Mouse (Mus musculus): ENCODE data around the gene S100a11. TPM values are rescaled to one million over a fixed set of nuclear protein-coding genes. Genes with fewer than 3 reads are reported as not detected.
A peak's percentile ranks its signal among the peaks of the same experiment; 100 is the strongest.

Gene S100a11
- polyA plus RNA-seq, 1 experiment from 2014 or later: 218 TPM

DNA sequence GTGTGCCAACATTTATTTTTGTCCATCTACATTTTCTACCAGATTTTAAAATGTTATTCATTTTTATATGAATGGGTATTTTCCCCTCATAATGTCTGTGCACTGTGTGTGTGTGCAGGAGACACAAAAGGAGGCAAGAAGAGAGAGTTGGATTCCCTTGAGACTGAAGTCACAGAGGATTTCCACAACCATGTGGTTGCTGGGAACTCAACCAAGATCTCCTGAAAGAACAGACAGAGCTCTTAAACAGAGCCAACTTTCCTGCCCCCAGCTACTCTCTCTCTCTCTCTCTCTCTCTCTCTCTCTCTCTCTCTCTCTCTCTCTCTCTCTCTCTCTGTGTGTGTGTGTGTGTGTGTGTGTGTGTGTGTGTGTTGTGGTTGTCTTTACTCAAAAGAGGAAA lies 21.2 kb upstream of the S100a11 start:
- Histone ChIP-seq H3K4me2 (replicated peaks) (no peak overlapping the region), H3K27ac (no peak overlapping the region), H3K36me3 (replicated peaks; ENCODE audit: control insufficient read depth, insufficient read depth) (no peaks in the 10 kb centered on the region), H3K4me3 (replicated peaks; ENCODE audit: low read length) (no peak overlapping the region), H3K9ac (no peak overlapping the region), H3K9me3 (ENCODE audit: control insufficient read depth, low read length) (peaks cover 8% of the 10 kb centered on the region; the same call in 1 of the 2 replicates), H3K4me1 (replicated peaks; ENCODE audit: control insufficient read depth, insufficient read depth, low read length) (no peaks in the 10 kb centered on the region), H3K27me3 (ENCODE audit: control insufficient read depth, insufficient read depth, low read length) (no peaks in the 10 kb centered on the region; the same call in 1 of the 2 replicates)
- DNase-seq (ENCODE audit: low spot score) (no peak), ATAC-seq (ENCODE audit: low FRiP score) (no peak)

DNA sequence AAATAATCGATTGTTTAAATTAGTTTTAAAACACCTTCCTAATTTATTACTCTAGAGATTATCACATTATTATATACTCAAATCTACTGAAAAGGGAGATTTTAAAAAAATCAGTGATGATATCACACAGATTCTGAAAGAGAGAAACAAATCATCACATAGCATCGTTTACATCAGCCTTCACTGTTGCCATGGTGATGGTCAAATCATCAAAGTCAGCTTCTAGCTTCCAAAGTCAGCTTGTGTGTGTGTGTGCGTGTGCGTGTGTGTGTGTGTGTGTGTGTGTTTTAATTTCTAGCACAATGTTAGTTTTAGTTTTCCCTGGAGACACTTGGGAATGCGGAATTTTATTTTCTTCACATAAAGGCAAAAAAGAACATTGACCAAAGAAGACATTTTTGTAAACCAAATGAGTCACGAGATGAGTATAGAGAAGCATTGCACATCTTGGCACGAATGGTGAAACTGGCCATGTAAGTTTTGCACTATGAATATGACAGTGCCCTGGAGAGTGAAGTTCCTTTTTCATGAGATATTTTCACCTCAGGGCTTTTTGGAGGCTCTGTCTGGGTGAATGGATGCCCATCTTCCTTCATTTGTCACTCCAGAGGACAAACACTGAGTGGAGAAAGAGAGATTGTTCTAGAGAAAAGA lies 15.6 kb upstream of the S100a11 start:
- H3K4me3 ChIP-seq (replicated peaks; ENCODE audit: low read length): no peak overlapping the region
- H3K9me3 ChIP-seq (ENCODE audit: control insufficient read depth, low read length): peaks cover 8% of the 10 kb centered on the region; the same call in 1 of the 2 replicates

DNA sequence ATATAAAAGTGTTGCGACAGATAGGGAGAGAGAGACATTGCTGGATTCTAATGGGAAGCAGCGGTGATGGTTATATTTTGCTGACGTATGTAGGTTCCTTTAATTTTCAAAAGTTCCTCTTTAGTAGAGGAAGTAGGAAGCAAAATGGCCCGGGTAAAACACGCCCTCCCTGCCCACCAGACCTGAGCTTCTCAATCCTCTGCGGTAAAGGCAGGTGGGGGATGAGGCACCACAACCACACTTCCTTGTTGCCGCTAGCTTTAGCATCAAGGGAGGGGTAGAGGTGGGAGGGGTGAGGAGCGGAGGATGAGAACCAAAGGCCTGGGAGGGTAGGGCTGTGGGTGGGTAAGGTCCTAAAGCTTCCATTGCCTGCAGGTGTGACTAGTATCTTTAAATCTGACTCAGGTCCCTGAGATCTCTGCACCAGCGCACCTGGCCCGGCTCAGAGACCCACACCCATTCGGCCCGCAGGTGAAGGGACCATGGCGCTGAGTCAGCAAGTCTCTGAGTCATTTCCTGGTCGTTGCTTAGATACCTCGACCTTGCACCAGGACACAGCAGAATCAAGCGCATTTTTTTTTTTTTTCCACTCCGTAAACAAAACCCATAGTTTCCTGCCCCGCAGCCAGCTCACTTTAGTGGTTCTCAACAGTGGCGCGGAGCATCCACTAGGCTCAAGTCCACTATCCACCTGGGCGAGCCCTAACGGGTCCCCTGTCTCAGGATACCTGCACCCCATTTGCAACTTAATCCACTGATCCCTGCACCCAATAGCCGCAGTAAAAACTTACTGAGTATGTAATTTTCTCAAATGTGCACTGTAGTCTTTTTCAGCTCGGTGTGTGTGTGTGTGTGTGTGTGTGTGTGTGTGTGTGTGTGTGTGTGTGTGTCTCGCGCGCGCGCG lies 14.1 kb upstream of the S100a11 start:
- Histone ChIP-seq H3K4me1 (replicated peaks; ENCODE audit: control insufficient read depth, insufficient read depth, low read length) (no peaks in the 10 kb centered on the region), H3K4me3 (replicated peaks; ENCODE audit: low read length) (no peak overlapping the region), H3K9me3 (ENCODE audit: control insufficient read depth, low read length) (peaks cover 8% of the 10 kb centered on the region; the same call in 1 of the 2 replicates), H3K27ac (no peak overlapping the region), H3K9ac (no peak overlapping the region), H3K36me3 (replicated peaks; ENCODE audit: control insufficient read depth, insufficient read depth) (no peaks in the 10 kb centered on the region), H3K27me3 (ENCODE audit: control insufficient read depth, insufficient read depth, low read length) (no peaks in the 10 kb centered on the region), H3K4me2 (replicated peaks) (peak overlapping the region; percentile 22; the same call in 1 of the 2 replicates)
- ATAC-seq (ENCODE audit: low FRiP score): no peak
- WGBS: 49% methylated on average over 30 of the region's 30 CpGs
- DNase-seq (ENCODE audit: low spot score): no peak

More for the DNA sequence above, 15.6 kb upstream of the S100a11 start:
- 75% methylated on average over 7 of the region's 7 CpGs for WGBS
- no peaks in the 10 kb centered on the region for H3K36me3 ChIP-seq (replicated peaks; ENCODE audit: control insufficient read depth, insufficient read depth)
- H3K4me1 ChIP-seq (replicated peaks; ENCODE audit: control insufficient read depth, insufficient read depth, low read length): no peaks in the 10 kb centered on the region
- DNase-seq (ENCODE audit: low spot score): no peak
- no peaks in the 10 kb centered on the region for H3K27me3 ChIP-seq (ENCODE audit: control insufficient read depth, insufficient read depth, low read length)
- H3K9ac ChIP-seq: no peak overlapping the region
- no peak overlapping the region for H3K27ac ChIP-seq
- no peak for ATAC-seq (ENCODE audit: low FRiP score)
- no peak overlapping the region for H3K4me2 ChIP-seq (replicated peaks)

DNA sequence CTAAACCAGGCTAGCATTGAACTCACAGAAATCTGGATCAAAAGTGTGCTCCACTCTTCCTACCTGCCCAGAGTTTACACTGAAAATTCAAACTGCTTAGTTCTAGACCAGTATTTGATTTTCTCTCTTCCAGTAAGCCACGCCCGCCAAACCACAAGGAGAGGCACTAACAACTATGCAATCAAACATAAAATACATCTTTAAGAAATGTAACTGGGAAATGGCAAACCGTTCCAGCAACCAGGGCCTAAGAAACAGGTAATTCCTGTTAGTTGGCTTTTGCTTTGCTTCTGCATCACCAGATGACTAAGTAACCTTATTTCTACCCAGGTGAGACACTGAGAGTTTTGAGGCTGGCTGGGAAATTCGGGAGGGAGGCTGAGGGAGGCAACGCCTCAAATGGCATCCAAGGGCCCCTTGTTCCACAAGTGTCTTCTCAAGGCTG lies 13.4 kb upstream of the S100a11 start:
- no peaks in the 10 kb centered on the region for H3K27me3 ChIP-seq (ENCODE audit: control insufficient read depth, insufficient read depth, low read length)
- H3K36me3 ChIP-seq (replicated peaks; ENCODE audit: control insufficient read depth, insufficient read depth): no peaks in the 10 kb centered on the region
- 81% methylated on average over 5 of the region's 5 CpGs for WGBS

DNA sequence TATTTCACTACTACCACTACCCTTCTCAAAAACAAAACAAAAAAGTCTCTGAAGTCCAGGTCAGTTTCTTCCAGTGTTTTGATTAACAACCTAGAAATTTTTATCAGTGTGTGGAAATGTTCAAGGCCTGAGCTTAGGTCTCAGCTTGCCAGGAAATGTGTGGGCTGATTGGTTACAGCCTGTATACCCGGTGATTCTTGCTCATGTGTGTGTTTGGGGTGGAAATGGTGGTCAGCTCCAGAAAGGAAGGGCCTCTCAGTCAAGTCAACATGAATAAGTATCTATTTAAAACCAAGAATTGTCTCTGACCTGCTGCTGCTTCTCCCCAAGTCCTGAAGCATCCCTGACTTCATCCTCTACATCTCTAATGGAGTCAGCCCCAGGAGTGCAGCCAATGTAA lies 11.0 kb upstream of the S100a11 start:
- no peak overlapping the region for H3K4me2 ChIP-seq (replicated peaks)
- H3K9ac ChIP-seq: no peak overlapping the region
- no peaks in the 10 kb centered on the region for H3K27me3 ChIP-seq (ENCODE audit: control insufficient read depth, insufficient read depth, low read length)
- H3K27ac ChIP-seq: no peak overlapping the region
- H3K4me3 ChIP-seq (replicated peaks; ENCODE audit: low read length): no peak overlapping the region
- ATAC-seq (ENCODE audit: low FRiP score) (no peak), DNase-seq (ENCODE audit: low spot score) (no peak)
- no peaks in the 10 kb centered on the region for H3K36me3 ChIP-seq (replicated peaks; ENCODE audit: control insufficient read depth, insufficient read depth)
- 81% methylated on average over 1 of the region's 1 CpGs for WGBS
- no peaks in the 10 kb centered on the region for H3K4me1 ChIP-seq (replicated peaks; ENCODE audit: control insufficient read depth, insufficient read depth, low read length)
- H3K9me3 ChIP-seq (ENCODE audit: control insufficient read depth, low read length): no peaks in the 10 kb centered on the region

More for the DNA sequence above, 13.4 kb upstream of the S100a11 start:
- Histone ChIP-seq H3K4me1 (replicated peaks; ENCODE audit: control insufficient read depth, insufficient read depth, low read length) (no peaks in the 10 kb centered on the region), H3K4me2 (replicated peaks) (no peak overlapping the region), H3K9ac (no peak overlapping the region), H3K27ac (no peak overlapping the region), H3K4me3 (replicated peaks; ENCODE audit: low read length) (no peak overlapping the region), H3K9me3 (ENCODE audit: control insufficient read depth, low read length) (peaks cover 8% of the 10 kb centered on the region; the same call in 1 of the 2 replicates)
- no peak for DNase-seq (ENCODE audit: low spot score)
- ATAC-seq (ENCODE audit: low FRiP score): no peak

DNA sequence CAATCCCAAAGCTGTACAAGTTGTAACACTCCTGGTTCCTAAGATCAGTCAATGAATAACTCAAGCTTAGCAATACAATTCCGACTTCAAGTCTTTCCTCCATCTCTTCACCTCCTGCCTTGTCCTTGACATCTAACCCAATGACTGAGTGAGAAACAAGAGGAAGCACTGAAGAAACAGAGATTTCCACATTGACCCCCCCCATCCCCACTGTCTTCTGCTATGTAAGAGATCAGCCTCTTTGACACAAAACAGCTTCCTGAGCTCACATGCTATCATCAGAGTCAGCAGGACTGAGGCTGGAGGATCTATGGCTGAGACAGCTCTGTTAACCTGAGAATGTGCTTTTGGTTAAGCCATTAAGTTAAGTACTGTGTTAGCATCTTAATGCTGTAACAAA lies 9.3 kb upstream of the S100a11 start:
- Histone ChIP-seq H3K36me3 (replicated peaks; ENCODE audit: control insufficient read depth, insufficient read depth) (no peaks in the 10 kb centered on the region), H3K4me1 (replicated peaks; ENCODE audit: control insufficient read depth, insufficient read depth, low read length) (no peaks in the 10 kb centered on the region), H3K27ac (no peak overlapping the region), H3K4me3 (replicated peaks; ENCODE audit: low read length) (no peak overlapping the region), H3K4me2 (replicated peaks) (no peak overlapping the region), H3K9me3 (ENCODE audit: control insufficient read depth, low read length) (no peaks in the 10 kb centered on the region), H3K27me3 (ENCODE audit: control insufficient read depth, insufficient read depth, low read length) (no peaks in the 10 kb centered on the region), H3K9ac (no peak overlapping the region)
- ATAC-seq (ENCODE audit: low FRiP score): no peak
- no peak for DNase-seq (ENCODE audit: low spot score)
- whole genome bisulfite sequencing: 87% methylated on average over 1 of the region's 1 CpGs

DNA sequence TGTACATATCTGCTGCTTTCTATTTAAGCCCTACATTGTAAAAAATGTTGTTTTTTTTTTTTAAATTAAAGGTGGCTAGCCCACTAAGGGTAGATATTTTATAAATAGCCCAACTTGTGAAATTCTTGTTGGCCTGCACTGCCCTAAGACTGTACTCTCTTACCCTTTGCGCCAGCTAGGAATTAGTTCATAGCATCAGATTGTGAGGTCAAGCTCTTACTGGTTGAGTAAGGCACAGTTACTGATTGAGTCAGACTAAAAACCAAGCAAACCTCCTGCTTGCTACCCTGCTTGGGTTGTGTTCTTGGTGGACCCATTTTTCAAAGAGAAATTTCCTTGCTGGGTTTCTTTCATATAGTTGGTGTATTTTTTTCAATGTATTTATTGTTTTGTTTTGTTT lies 8.5 kb upstream of the S100a11 start:
- DNase-seq (ENCODE audit: low spot score): no peak
- Histone ChIP-seq H3K36me3 (replicated peaks; ENCODE audit: control insufficient read depth, insufficient read depth) (no peaks in the 10 kb centered on the region), H3K27ac (no peak overlapping the region), H3K4me1 (replicated peaks; ENCODE audit: control insufficient read depth, insufficient read depth, low read length) (no peaks in the 10 kb centered on the region), H3K27me3 (ENCODE audit: control insufficient read depth, insufficient read depth, low read length) (no peaks in the 10 kb centered on the region), H3K4me2 (replicated peaks) (no peak overlapping the region), H3K9ac (no peak overlapping the region), H3K4me3 (replicated peaks; ENCODE audit: low read length) (no peak overlapping the region), H3K9me3 (ENCODE audit: control insufficient read depth, low read length) (no peaks in the 10 kb centered on the region)
- no peak for ATAC-seq (ENCODE audit: low FRiP score)
- WGBS: 97% methylated on average over 1 of the region's 1 CpGs

DNA sequence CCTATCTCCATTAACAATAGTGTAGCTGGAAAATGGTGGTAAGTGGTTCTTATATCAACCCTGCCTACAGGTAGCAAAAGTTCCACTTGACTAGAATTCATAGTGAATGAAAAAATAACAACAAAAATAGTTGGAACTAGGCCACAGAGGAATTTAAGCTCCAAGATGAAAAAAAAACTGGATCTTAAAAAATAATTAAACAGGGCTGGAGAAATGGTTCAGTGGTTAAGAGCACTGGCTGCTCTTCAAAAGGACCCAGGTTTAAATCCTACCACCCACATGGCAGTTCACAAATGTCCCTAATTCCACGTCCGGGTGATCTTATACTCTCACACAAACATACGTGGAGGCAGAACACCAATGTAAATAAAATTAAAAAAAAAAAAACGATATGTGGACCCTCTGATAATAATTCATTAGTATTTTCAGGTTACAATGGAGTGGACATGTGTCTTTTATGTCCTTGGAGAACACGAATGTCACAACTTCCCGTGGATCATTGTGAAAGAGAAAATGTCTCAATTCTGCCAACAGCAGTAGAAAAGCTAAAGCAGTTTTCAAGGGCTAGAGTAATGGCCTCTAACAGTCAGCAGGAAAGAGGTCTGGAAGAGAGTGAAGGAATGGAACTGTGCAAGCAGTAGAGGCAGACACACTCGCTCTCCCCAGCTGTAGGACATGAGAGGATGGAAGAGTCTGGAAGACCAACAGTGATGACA lies 7.7 kb upstream of the S100a11 start:
- H3K9ac ChIP-seq: no peak overlapping the region
- H3K27ac ChIP-seq: no peak overlapping the region
- no peaks in the 10 kb centered on the region for H3K4me1 ChIP-seq (replicated peaks; ENCODE audit: control insufficient read depth, insufficient read depth, low read length)
- H3K9me3 ChIP-seq (ENCODE audit: control insufficient read depth, low read length): no peaks in the 10 kb centered on the region
- WGBS: 81% methylated on average over 7 of the region's 7 CpGs
- ATAC-seq (ENCODE audit: low FRiP score): no peak
- no peak overlapping the region for H3K4me3 ChIP-seq (replicated peaks; ENCODE audit: low read length)
- H3K36me3 ChIP-seq (replicated peaks; ENCODE audit: control insufficient read depth, insufficient read depth): no peaks in the 10 kb centered on the region
- no peak for DNase-seq (ENCODE audit: low spot score)
- no peak overlapping the region for H3K4me2 ChIP-seq (replicated peaks)
- H3K27me3 ChIP-seq (ENCODE audit: control insufficient read depth, insufficient read depth, low read length): no peaks in the 10 kb centered on the region

DNA sequence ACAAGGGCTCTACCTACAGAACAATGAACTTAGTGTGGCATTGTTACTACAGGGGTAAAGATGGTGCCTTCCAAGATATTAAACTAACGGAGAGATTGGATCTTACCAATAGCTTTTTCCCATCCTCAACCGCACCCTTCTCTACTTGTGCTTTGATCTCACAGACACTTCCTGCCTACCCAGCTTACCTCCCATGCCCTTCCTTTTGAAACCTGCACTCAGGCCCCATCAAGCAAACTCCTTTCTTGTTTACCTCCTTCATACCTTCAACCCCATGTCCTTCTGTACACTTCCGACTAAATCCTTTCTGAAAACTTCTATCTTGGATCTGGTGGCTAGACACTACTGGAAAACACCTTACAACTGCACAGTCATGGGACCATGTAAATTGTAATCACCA lies 5.7 kb upstream of the S100a11 start:
- H3K9ac ChIP-seq: no peak overlapping the region
- no peak overlapping the region for H3K4me3 ChIP-seq (replicated peaks; ENCODE audit: low read length)
- no peak overlapping the region for H3K4me2 ChIP-seq (replicated peaks)
- H3K27ac ChIP-seq: no peak overlapping the region
- H3K9me3 ChIP-seq (ENCODE audit: control insufficient read depth, low read length): no peaks in the 10 kb centered on the region
- H3K4me1 ChIP-seq (replicated peaks; ENCODE audit: control insufficient read depth, insufficient read depth, low read length): no peaks in the 10 kb centered on the region
- no peak for ATAC-seq (ENCODE audit: low FRiP score)
- no peak for DNase-seq (ENCODE audit: low spot score)
- H3K27me3 ChIP-seq (ENCODE audit: control insufficient read depth, insufficient read depth, low read length): no peaks in the 10 kb centered on the region
- no peaks in the 10 kb centered on the region for H3K36me3 ChIP-seq (replicated peaks; ENCODE audit: control insufficient read depth, insufficient read depth)
- 88% methylated on average over 3 of the region's 3 CpGs for WGBS
